Mouse (Mus musculus) ES-E14 (cell line): ENCODE results near the gene Tpk1. TPM values are rescaled to one million over a fixed set of nuclear protein-coding genes. Genes with fewer than 3 reads are reported as not detected.

Experiments
- DNase-seq: peaks from one replicate; pipeline ENCODE4 v3.0.0-alpha.2; 2013; ENCODE audit warnings: low read depth, low spot score
- H3K27ac ChIP-seq: 2 replicates; pipeline ENCODE4 v1.5.1; 2012; ENCODE audit warnings: low read depth, mild to moderate bottlenecking, low read length, moderate library complexity, mixed read lengths; ENCODE audit not compliant: poor library complexity, insufficient read depth, severe bottlenecking
- H3K36me3 ChIP-seq: 2 replicates; pipeline ENCODE4 v1.6.1; 2012; ENCODE audit warnings: mild to moderate bottlenecking, low read length, moderate library complexity, mixed read lengths; ENCODE audit not compliant: control insufficient read depth, poor library complexity, insufficient read depth, severe bottlenecking
- H3K4me1 ChIP-seq, 2 experiments: fragments of 150-350 bp in 1 of 2; sonication (generic) in 1 of 2; 2 replicates each; pipeline ENCODE4 v1.6.1; 2012; ENCODE audit warnings: low read length in 2 of 2, mild to moderate bottlenecking in 1 of 2, mixed read lengths in 1 of 2; ENCODE audit not compliant: control insufficient read depth in 2 of 2, insufficient read depth in 2 of 2, poor library complexity in 1 of 2
- H3K4me3 ChIP-seq, 2 experiments: fragments of 150-350 bp in 1 of 2; sonication (generic) in 1 of 2; 2 replicates each; pipeline ENCODE4 v1.5.1; 2012; ENCODE audit warnings: low read length in 2 of 2, low read depth in 1 of 2, mild to moderate bottlenecking in 1 of 2, mixed read lengths in 1 of 2; ENCODE audit not compliant: insufficient read depth in 1 of 2, poor library complexity in 1 of 2, severe bottlenecking in 1 of 2
- H3K9ac ChIP-seq: 2 replicates; pipeline ENCODE4 v1.6.1; 2012; ENCODE audit warnings: low read depth, mild to moderate bottlenecking, low read length, mixed read lengths; ENCODE audit not compliant: poor library complexity, insufficient read depth, severe bottlenecking
- H3K9me3 ChIP-seq: fragments of 150-350 bp; sonication (generic); 2 replicates; pipeline ENCODE4 v1.6.1; 2012; ENCODE audit warnings: low read depth, mild to moderate bottlenecking, low read length; ENCODE audit not compliant: control insufficient read depth, insufficient read depth
- CHD2 ChIP-seq: IDR thresholded peaks from 2 replicates; pipeline ENCODE4 v1.6.1; 2014; ENCODE audit warnings: mild to moderate bottlenecking, low read depth, low read length, inconsistent platforms
- HCFC1 ChIP-seq: IDR thresholded peaks from 2 replicates; pipeline ENCODE4 v1.6.1; 2012; ENCODE audit warnings: low read length, inconsistent platforms, borderline replicate concordance; ENCODE audit not compliant: insufficient read depth
- MAFK ChIP-seq: IDR thresholded peaks from 2 replicates; pipeline ENCODE4 v1.6.1; 2014; ENCODE audit warnings: mild to moderate bottlenecking, low read depth, low read length, inconsistent platforms; ENCODE audit not compliant: insufficient read depth
- ZC3H11A ChIP-seq: IDR thresholded peaks from 2 replicates; pipeline ENCODE4 v1.6.1; 2012; ENCODE audit warnings: low read depth, mild to moderate bottlenecking, inconsistent platforms, low read length, borderline replicate concordance
- ZNF384 ChIP-seq: IDR thresholded peaks from 2 replicates; pipeline ENCODE4 v1.6.1; 2012; ENCODE audit warnings: low read depth, low read length, inconsistent platforms
- in situ Hi-C, 2 experiments: fragments of 600-800 bp; cut with MboI; formaldehyde crosslinking; loops; one replicate each; pipeline ENCODE4 v1.15.1; 2025; ENCODE audit warnings: low sequenced_read_pairs in 2 of 2, inconsistent platforms in 1 of 2; ENCODE audit not compliant: unreplicated experiment in 2 of 2
- total RNA-seq: library from RNA; depleted of rRNA; stranded (reverse); fragments of 300-350 nt; gene quantifications from 2 replicates; pipeline ENCODE4 v1.2.3, GENCODE M21; 2012

The Tpk1 gene
- total RNA-seq, 1 experiment: 13.3 TPM

DNA sequence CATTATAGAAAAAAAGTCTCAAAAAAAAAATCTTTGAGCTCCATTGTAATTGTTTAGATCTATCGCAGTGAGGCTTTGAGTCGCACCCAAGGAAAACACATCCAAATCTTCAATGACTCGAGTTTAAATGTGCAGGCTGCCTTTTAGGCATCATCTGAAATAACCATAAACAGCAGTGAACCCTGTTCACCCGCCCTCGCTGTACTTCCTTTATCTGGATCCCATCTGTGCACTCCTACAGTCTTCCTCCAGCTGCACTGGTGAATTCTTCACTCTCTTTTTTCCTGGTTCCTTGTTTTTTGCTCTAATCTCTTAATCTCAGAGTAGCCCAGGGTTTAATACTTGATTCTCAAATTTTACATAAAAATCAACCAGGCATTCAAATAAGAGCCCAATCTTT lies 23.7 kb downstream of the Tpk1 start:
- no peaks in the 10 kb centered on the region for H3K9me3 ChIP-seq
- no peak overlapping the region for H3K9ac ChIP-seq
- in situ Hi-C loops: no loop called here
- no peak for DNase-seq
- H3K27ac ChIP-seq: no peak overlapping the region
- no peaks in the 10 kb centered on the region for H3K4me1 ChIP-seq
- TF ChIP-seq MAFK (no peak), HCFC1 (no peak), ZNF384 (no peak), ZC3H11A (no peak), CHD2 (no peak)
- no peaks in the 10 kb centered on the region for H3K36me3 ChIP-seq
- no peak overlapping the region for H3K4me3 ChIP-seq

- in situ Hi-C loops: no loop called here
- TF ChIP-seq ZC3H11A (no peak), ZNF384 (no peak), MAFK (no peak), CHD2 (no peak), HCFC1 (no peak)
- Histone ChIP-seq H3K27ac (no peak overlapping the region), H3K36me3 (no peaks in the 10 kb centered on the region), H3K4me1 (no peaks in the 10 kb centered on the region), H3K4me3 (no peak overlapping the region), H3K9me3 (no peaks in the 10 kb centered on the region), H3K9ac (no peak overlapping the region)
- DNase-seq: no peak
Measured at GRCm38 (mm10) chr6:43640621-43641020, 25.5 kb downstream of the Tpk1 start.

DNA sequence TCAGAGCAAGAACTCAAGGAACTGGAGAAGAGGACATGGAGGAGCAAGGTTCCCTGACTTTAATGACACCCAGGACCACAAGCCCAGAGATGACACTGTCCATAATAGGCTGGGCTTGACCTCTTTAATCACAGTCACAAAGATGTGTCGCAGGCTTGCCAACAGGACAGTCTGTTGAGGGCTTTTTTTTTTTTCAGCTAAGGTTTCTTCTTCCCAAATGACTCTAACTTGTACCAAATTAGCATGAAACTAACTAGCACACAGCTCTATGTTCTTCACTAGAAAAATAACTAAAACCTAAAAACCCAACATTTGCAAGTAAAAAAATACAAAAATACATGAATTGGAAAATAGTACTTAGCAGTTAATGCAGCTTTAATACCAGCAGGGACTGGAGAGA lies 27.2 kb downstream of the Tpk1 start:
- in situ Hi-C loops: no loop called here
- Histone ChIP-seq H3K4me1 (no peaks in the 10 kb centered on the region), H3K27ac (no peak overlapping the region), H3K9me3 (no peaks in the 10 kb centered on the region), H3K36me3 (no peaks in the 10 kb centered on the region), H3K9ac (no peak overlapping the region), H3K4me3 (no peak overlapping the region)
- DNase-seq: no peak
- TF ChIP-seq ZC3H11A (no peak), CHD2 (no peak), MAFK (no peak), HCFC1 (no peak), ZNF384 (no peak)

GRCm38 (mm10) chr6:43638119-43638518 lies 28.0 kb downstream of the Tpk1 start:
- TF ChIP-seq MAFK (no peak), CHD2 (no peak), ZC3H11A (no peak)
- H3K4me3 ChIP-seq: no peak overlapping the region
- H3K36me3 ChIP-seq: no peaks in the 10 kb centered on the region
- H3K27ac ChIP-seq: no peak overlapping the region
- DNase-seq: no peak
- H3K4me1 ChIP-seq: no peaks in the 10 kb centered on the region
- in situ Hi-C loops: no loop called here
- no peak overlapping the region for H3K9ac ChIP-seq
- no peaks in the 10 kb centered on the region for H3K9me3 ChIP-seq

DNA sequence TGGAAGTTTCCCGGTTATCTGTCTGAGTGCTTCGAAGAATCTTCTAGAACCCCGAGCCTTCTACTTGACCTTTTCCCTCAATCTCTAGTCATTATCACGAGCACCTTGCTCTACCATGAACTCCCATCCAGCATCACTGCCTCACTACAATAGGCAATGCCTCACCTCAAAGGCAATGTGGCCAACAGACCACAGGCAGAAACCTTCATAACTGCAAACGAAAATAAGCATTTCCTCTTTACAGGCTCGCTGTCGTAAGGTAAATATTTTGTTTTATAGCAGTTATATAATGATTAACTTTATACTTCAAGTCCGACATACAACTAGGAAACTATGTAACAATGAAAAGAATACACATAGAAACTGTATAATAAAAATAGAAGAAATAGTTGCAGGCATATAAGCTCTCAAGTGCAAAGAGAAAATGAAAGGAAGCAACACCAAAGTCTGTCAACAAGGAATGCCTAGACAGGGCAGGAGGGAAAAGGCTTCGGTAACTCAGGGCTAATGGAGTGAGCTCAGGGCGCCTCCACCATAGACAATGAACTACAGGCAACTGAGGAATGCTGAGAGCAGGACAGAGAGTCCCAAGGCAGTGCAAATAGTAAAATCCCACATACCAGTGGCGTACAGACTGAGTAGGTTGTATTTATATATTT lies 29.0 kb downstream of the Tpk1 start:
- H3K9ac ChIP-seq: no peak overlapping the region
- H3K9me3 ChIP-seq: no peaks in the 10 kb centered on the region
- in situ Hi-C loops: no loop called here
- H3K36me3 ChIP-seq: no peaks in the 10 kb centered on the region
- H3K27ac ChIP-seq: no peak overlapping the region
- TF ChIP-seq MAFK: no peak
- no peak for TF ChIP-seq CHD2
- TF ChIP-seq ZNF384: no peak
- no peak for TF ChIP-seq ZC3H11A
- TF ChIP-seq HCFC1: no peak
- H3K4me1 ChIP-seq: no peaks in the 10 kb centered on the region
- DNase-seq: no peak
- H3K4me3 ChIP-seq: no peak overlapping the region
